Mouse (Mus musculus) forebrain, embryonic 10.5 days (tissue): ENCODE data around the gene Scimp. TPM values are rescaled to one million over a fixed set of nuclear protein-coding genes. Genes with fewer than 3 reads are reported as not detected.

Source experiments
- DNase-seq: peaks from one replicate; pipeline ENCODE4 v3.0.0-alpha.2; 2017; ENCODE audit warnings: low spot score; ENCODE audit errors: extremely low spot score
- H3K27ac ChIP-seq: fragments of 300-500 bp; sonication (generic); 2 replicates; pipeline ENCODE4 v1.5.1; 2016; ENCODE audit warnings: mild to moderate bottlenecking
- H3K27me3 ChIP-seq: fragments of 300-500 bp; sonication (generic); 2 replicates; pipeline ENCODE4 v1.6.1; 2016; ENCODE audit warnings: mild to moderate bottlenecking; ENCODE audit not compliant: poor library complexity, severe bottlenecking
- H3K36me3 ChIP-seq: fragments of 300-500 bp; sonication (generic); replicated peaks from 2 replicates; pipeline ENCODE4 v1.6.1; 2016; ENCODE audit warnings: mild to moderate bottlenecking, moderate library complexity
- H3K4me1 ChIP-seq: fragments of 300-500 bp; sonication (generic); 2 replicates; pipeline ENCODE4 v1.6.1; 2016
- H3K4me3 ChIP-seq: fragments of 300-500 bp; sonication (generic); 2 replicates; pipeline ENCODE4 v1.5.1; 2016; ENCODE audit warnings: mild to moderate bottlenecking, moderate library complexity
- H3K9me3 ChIP-seq: fragments of 300-500 bp; sonication (generic); 2 replicates; pipeline ENCODE4 v1.6.1; 2016; ENCODE audit warnings: mild to moderate bottlenecking, moderate library complexity
- WGBS: fragments of 180-500 bp; shearing (Covaris S2); methylation state at CpG from one replicate; pipeline ENCODE4 v1.1.7; 2016; 5-methylcytosine and 5-hydroxymethylcytosine counted together
- polyA plus RNA-seq: library from polyadenylated mRNA; unstranded; fragments of >200 nt; fragmentation: Nextera tagmentation; extraction: Ambion mirVana; gene quantifications from 2 replicates; pipeline ENCODE4 v1.2.1, GENCODE M21; 2016

Gene Scimp
- not detected in 2 replicates for polyA plus RNA-seq

DNA sequence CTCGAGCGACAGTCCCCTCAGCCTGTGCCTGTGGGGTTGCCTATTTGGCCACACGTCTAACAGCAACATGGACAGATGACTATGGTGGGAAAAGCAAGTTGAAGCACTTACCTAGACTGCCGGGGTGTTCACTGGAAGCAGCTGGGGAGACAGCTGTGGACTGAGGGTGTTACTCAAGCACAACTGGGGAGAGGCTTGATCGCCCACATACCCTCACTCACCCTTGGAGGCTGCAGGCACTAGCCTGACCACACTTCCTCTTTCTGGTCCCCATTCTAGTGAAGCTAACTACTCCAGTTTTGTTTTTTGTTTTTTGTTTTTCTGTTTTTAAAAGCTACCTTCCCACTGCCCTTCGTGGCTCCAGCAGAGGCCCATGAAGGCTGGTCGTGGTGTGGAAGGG lies at the start of gene Scimp:
TSS of gene Scimp (minus strand) at position 222 of the 400 bp plus-strand sequence.
- no peak for DNase-seq
- Histone ChIP-seq H3K27ac (no peak within 1 kb of the TSS), H3K36me3 (no peaks in the 10 kb centered on the region), H3K27me3 (no peaks in the 10 kb centered on the region), H3K4me1 (no peaks in the 10 kb centered on the region; the same call in 1 of the 2 replicates), H3K9me3 (no peaks in the 10 kb centered on the region), H3K4me3 (no peak within 1 kb of the TSS)
- WGBS: 87% methylated on average over 7 of the region's 7 CpGs

DNA sequence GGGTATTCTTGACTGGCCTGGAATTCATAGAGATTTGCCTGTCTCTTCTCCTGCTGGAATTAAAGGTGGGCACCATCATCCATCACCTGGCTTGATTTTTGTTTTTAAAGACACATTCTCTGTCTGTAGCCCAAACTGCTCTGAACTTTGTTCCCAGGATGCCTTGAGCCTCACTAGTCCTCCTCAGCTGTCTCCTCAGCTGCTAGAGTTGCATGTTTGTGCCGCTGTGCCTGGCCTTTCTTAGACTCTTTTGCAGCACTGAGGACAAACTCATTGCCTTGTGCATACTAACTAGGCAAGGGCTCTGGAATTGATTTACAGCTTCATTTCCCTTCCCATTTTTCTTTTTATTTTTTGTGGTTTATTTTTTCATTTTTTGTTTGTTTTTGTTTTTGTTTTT lies 48.0 kb upstream of the Scimp start:
- Histone ChIP-seq H3K36me3 (peaks cover 2% of the 10 kb centered on the region; the same call in 1 of the 2 replicates), H3K27me3 (no peaks in the 10 kb centered on the region), H3K4me3 (no peak overlapping the region), H3K9me3 (no peaks in the 10 kb centered on the region), H3K27ac (no peak overlapping the region), H3K4me1 (no peaks in the 10 kb centered on the region)
- 94% methylated on average over 1 of the region's 1 CpGs for whole genome bisulfite sequencing
- no peak for DNase-seq

DNA sequence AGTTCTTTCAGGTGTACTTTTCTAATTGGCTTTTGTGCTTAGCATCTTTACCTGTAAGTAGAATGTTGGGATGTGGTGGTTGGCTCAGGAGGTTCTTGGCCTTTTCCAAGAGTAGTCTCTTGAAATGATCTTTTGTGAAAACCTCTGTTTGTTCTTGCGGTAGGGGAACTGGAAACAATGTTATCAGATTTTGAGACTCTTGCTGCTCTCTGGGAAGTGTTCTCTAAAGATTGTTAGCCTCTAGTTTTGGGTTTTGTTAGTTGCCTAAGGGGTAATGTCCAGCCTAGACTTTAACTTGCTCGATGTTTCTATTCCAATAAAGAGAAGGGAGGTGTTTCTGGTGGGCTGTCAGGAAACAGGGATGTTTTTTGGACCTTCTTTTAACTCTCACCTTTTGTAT lies 33.6 kb upstream of the Scimp start:
- WGBS: 65% methylated on average over 2 of the region's 2 CpGs
- Histone ChIP-seq H3K4me3 (peak overlapping the region; percentile 64), H3K36me3 (no peaks in the 10 kb centered on the region), H3K27me3 (peaks cover 7% of the 10 kb centered on the region; the same call in 1 of the 2 replicates), H3K4me1 (peaks cover 29% of the 10 kb centered on the region), H3K27ac (no peak overlapping the region), H3K9me3 (no peaks in the 10 kb centered on the region)
- no peak for DNase-seq

DNA sequence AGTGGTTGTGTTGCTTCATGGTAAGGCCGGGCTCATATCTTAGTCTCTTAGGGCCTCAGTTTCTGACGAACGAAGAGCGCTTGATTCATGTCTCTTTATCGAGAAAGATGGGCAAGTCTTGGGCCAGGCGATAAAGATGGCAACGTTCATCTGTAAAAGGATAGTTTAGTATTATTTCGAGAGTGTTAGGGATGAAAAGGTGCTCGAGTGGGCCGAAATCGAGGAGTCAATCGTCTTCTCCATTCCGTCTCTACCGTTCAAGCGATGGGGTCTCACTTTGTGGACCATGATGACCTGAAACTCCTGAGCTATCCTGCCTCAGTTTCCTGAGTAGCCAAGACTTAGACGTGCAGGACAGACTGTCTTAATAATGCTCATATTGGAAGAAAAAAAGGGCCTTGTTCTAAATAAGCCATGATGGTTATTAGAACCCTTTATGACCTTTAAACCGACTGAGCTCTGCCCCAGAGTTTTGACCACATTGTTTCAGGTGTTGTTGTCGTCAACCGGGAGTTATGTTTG lies 33.1 kb upstream of the Scimp start:
- peak overlapping the region; percentile 90 for H3K27ac ChIP-seq
- peaks cover 29% of the 10 kb centered on the region for H3K4me1 ChIP-seq
- no peaks in the 10 kb centered on the region for H3K9me3 ChIP-seq
- H3K4me3 ChIP-seq: peak overlapping the region; percentile 64
- WGBS: 8% methylated on average over 19 of the region's 19 CpGs
- no peaks in the 10 kb centered on the region for H3K36me3 ChIP-seq
- H3K27me3 ChIP-seq: peaks cover 7% of the 10 kb centered on the region; the same call in 1 of the 2 replicates
- no peak for DNase-seq

DNA sequence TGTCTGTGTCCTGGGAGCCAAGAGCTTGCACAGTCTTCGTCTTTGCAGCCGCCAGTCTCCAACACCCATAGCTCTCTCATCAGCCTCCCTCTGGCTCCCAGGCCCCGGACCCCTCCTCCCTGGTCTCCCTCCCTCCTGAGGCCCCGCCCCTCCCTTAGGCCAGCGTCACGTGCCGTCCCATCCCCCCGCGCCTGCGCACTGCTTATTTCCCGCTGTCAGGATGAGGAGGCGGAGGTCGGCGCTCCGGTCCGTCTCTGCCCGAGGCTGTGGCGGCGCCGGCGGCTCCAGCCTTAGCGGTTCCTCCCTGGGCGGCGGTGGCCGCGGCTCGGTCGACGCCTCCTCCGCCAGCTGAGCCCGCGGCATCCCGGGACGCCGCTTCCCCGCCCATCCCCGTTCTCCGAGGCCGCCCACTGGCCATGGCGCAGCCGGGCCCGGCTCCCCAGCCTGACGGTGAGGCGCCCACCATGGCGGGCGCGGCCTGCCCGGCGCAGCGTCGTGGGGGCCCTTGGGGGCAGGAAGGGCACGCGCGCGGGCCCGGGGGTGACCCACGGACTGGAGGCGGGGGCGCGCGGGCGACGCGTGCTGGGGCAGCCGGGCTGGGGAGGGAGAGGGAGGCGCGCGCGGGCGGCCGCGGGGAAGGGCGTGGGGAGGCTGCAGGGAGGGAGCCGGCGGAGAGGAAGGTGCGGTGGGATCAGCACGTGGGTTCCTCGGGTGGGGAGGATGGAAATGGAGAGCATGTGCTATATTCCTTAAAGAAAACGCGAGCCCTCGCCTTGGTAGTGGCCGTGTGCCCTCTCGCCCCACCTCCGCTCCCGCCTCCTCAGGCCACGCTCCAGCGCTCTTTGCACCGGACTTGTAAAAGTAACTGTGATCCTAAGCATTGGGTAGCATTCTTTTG lies 32.4 kb upstream of the Scimp start, which contains the start of gene Rabep1:
TSS of gene Rabep1 (plus strand) at position 220 of the 898 bp plus-strand sequence.
- Histone ChIP-seq H3K4me3 (peak within 1 kb of the TSS; percentile 64), H3K4me1 (peaks cover 29% of the 10 kb centered on the region), H3K36me3 (no peaks in the 10 kb centered on the region), H3K27me3 (peaks cover 7% of the 10 kb centered on the region; the same call in 1 of the 2 replicates), H3K27ac (peak within 1 kb of the TSS; percentile 90), H3K9me3 (no peaks in the 10 kb centered on the region)
- WGBS: 1% methylated on average over 86 of the region's 88 CpGs
- peak; percentile 97 for DNase-seq

DNA sequence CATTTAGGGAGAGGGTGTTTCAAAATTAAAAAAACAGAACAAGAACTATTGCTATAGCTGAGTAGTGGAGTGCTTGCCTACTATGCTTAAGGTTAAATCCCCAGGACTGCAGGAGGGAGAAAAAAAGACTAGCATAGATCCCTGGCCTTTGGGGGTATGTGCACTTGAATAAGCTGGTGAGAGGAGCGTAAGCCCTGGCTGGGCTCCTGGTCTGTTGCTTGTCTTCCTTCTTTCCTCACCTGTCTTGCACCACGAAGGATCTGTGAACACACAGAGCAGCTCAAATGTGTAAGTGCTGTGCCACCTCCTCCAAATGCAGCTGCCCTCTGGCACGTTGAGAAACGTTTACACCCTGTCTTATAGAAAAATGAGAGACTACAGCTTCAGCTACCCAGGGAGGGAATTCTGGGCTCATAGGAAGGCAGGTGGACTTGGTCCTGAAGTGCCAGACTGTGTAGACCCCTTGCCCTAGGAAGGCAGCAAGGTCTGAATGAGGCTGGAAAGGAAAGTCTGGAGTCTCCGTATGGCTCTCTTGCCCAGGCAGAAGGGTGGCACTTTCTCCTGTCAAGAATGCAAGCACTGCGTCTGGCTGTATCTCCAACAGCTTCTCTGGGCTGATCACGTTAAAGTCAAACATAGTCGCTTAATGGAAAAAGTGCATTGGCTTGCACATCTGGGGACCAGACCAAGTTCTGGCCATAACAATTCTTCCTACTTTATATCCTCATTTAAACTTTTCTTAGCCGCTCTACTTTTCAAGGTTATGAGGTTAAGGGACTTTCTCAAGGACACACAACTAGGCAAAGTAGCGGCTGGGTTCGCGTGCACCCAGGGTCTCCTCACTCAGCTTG lies 31.5 kb upstream of the Scimp start:
- Histone ChIP-seq H3K36me3 (no peaks in the 10 kb centered on the region), H3K4me3 (peak overlapping the region; percentile 64), H3K9me3 (no peaks in the 10 kb centered on the region), H3K4me1 (peaks cover 29% of the 10 kb centered on the region), H3K27ac (peak overlapping the region; percentile 90), H3K27me3 (peaks cover 7% of the 10 kb centered on the region; the same call in 1 of the 2 replicates)
- 14% methylated on average over 12 of the region's 12 CpGs for WGBS
- peak; percentile 21 for DNase-seq

DNA sequence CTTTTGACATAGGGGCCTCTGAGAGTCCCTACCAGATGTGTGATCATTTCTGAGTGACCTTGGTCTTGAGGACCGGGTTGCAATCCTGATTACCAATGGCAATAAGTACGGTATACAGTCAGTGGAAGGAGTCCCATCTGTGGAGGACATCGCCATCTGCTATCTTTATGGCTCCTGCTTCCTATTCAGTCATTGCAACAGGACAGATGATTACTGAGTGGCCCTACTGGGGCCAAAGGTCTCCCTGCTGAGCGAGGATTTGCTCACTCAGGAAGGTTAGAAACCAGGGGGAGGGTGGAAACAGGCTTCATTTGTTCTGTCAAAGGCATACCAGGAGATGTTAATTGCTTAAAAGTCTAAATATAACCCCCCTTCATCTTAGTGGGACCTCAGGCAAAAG lies 30.6 kb upstream of the Scimp start:
- no peaks in the 10 kb centered on the region for H3K36me3 ChIP-seq
- 63% methylated on average over 4 of the region's 4 CpGs for WGBS

DNA sequence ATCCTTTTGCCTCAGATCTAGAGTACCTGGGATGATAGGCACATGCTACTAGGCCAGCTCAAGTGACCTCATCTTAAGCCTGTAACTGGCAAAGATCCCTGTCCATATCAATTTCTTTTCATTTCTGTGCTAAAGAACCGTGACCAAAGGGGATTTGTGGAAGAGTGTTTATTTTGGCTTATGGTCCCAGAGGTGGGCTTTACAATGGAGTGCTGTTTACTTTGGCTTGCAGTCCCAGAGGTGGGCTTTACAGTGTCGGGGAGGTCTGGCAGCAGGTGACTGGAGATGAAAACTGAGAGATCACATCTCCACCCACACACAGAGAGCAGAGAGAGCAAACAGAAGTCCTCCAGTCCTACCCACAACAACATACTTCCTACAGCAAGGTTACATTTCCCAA lies 26.2 kb upstream of the Scimp start:
- peaks cover 8% of the 10 kb centered on the region for H3K9me3 ChIP-seq
- 69% methylated on average over 2 of the region's 2 CpGs for WGBS
- no peaks in the 10 kb centered on the region for H3K36me3 ChIP-seq
- H3K4me3 ChIP-seq: no peak overlapping the region
- peaks cover 5% of the 10 kb centered on the region; the same call in 1 of the 2 replicates for H3K27me3 ChIP-seq
- no peak for DNase-seq
- H3K4me1 ChIP-seq: peaks cover 6% of the 10 kb centered on the region
- no peak overlapping the region for H3K27ac ChIP-seq

More for the DNA sequence above, 30.6 kb upstream of the Scimp start:
- peaks cover 7% of the 10 kb centered on the region; the same call in 1 of the 2 replicates for H3K27me3 ChIP-seq
- H3K4me3 ChIP-seq: no peak overlapping the region
- peaks cover 29% of the 10 kb centered on the region for H3K4me1 ChIP-seq
- no peak overlapping the region for H3K27ac ChIP-seq
- no peaks in the 10 kb centered on the region for H3K9me3 ChIP-seq
- no peak for DNase-seq

DNA sequence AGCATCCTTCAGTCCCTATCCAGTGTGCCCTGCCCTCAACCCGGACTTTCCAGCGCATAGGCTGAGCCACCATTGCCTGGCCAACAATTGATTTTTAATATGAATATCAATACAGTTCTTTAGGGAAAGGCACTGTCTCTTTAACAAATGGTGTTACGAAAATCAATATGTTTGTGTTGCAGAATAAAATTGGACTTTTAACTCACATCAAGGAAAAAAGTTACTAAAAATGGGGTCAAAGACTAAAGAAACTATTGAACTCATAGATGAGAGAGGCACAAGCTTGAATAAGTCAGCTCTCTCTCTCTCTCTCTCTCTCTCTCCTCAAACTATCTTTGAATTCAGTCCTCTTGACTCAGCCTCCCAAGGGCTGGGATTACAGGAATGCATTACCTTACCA lies 24.6 kb upstream of the Scimp start:
- 91% methylated on average over 3 of the region's 3 CpGs for WGBS
- Histone ChIP-seq H3K4me3 (no peak overlapping the region), H3K27ac (no peak overlapping the region), H3K4me1 (peaks cover 5% of the 10 kb centered on the region), H3K27me3 (no peaks in the 10 kb centered on the region), H3K36me3 (no peaks in the 10 kb centered on the region), H3K9me3 (peaks cover 14% of the 10 kb centered on the region)
- DNase-seq: no peak

DNA sequence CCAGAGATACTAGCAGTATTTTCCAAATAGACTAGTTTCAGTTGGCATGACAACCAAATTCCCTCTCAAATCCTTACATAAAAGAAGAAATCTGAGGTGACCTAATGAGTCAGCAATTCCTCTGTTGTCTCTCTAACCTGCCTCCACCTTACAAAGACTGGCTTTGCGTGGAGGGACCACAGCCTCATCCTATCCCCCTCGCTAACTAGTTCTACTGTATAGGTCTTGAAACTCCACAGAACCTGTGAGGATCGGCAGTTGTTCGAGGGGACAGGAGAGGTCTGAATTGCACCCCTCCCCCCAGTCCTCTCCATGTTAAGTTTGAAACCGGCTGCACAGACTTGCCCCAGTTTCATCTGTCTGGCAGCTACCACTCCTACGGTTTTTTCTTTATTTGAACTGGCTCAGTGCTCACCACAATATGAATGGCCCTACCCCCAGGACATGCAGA lies 23.0 kb upstream of the Scimp start:
- WGBS: 74% methylated on average over 6 of the region's 6 CpGs
- H3K27ac ChIP-seq: no peak overlapping the region
- H3K27me3 ChIP-seq: no peaks in the 10 kb centered on the region
- DNase-seq: no peak
- H3K9me3 ChIP-seq: peaks cover 14% of the 10 kb centered on the region
- peaks cover 16% of the 10 kb centered on the region for H3K4me1 ChIP-seq
- H3K4me3 ChIP-seq: no peak overlapping the region
- H3K36me3 ChIP-seq: no peaks in the 10 kb centered on the region

DNA sequence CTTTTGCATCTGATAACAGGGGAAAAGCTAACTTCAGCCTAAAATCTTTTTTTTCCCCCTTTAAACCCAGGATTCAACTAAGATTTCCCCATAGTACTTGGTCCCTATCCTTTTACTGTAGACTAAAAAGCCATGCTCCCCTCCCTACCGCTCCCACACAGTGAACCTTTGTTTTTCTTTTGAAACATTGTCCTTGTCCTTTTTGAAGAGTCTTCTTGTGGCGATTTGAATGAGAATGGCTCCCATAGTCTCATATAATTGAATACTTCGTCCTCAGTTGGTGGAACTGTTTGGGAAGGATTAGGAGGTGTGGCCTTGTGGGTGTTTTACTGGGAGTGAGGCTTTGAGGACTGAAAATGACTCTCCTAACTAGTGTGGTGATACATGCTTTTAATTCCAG lies 21.4 kb upstream of the Scimp start:
- Histone ChIP-seq H3K4me3 (no peak overlapping the region), H3K36me3 (no peaks in the 10 kb centered on the region), H3K27me3 (no peaks in the 10 kb centered on the region), H3K27ac (no peak overlapping the region), H3K4me1 (peaks cover 16% of the 10 kb centered on the region), H3K9me3 (peaks cover 18% of the 10 kb centered on the region)
- DNase-seq: no peak
- WGBS: 68% methylated on average over 3 of the region's 3 CpGs

DNA sequence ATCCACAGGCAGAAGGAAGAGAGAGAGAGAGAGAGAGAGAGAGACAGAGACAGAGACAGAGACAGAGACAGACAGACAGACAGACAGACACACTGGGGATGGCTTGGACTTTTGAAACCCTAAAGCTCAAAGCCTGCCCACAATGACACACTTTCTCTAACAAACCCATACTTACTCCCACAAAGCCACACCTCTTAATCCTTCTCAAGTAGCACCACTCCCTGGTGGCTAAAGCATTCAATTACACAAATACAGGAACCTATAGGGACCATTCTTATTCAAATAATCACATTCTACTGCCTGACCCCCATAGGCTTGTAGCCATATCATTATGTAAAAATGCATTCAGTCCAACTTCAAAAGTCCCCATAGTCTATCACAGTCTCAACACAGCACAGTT lies 21.0 kb upstream of the Scimp start:
- Histone ChIP-seq H3K36me3 (no peaks in the 10 kb centered on the region), H3K4me1 (peaks cover 16% of the 10 kb centered on the region), H3K4me3 (no peak overlapping the region), H3K27me3 (no peaks in the 10 kb centered on the region), H3K9me3 (peaks cover 18% of the 10 kb centered on the region), H3K27ac (no peak overlapping the region)
- DNase-seq: no peak
